Mouse (Mus musculus) kidney, postnatal 4 days (tissue): ENCODE results near the gene C530008M17Rik.

Source experiments
- DNase-seq, 2 experiments: peaks; one replicate each; pipeline ENCODE4 v3.0.0; 2021; ENCODE audit warnings: mixed read lengths in 2 of 2

C530008M17Rik gene

GRCm38 (mm10) chr5:76665421-76665820, 9.1 kb downstream of the C530008M17Rik start:
- peak in 1 of 2 experiments; percentile 16 for DNase-seq

GRCm38 (mm10) chr5:76666026-76666756, 9.9 kb downstream of the C530008M17Rik start:
- DNase-seq, result no peak

- DNase-seq, result no peak
Observed at GRCm38 (mm10) chr5:76668118-76668517, 11.8 kb downstream of the C530008M17Rik start.

- DNase-seq, result no peak
Observed at GRCm38 (mm10) chr5:76668547-76668946, 12.2 kb downstream of the C530008M17Rik start.

- no peak for DNase-seq
Observed at GRCm38 (mm10) chr5:76670183-76670582, 13.9 kb downstream of the C530008M17Rik start.

- no peak for DNase-seq
Observed at GRCm38 (mm10) chr5:76674022-76674653, 17.8 kb downstream of the C530008M17Rik start.

- no peak for DNase-seq
Observed at GRCm38 (mm10) chr5:76675369-76675768, 19.1 kb downstream of the C530008M17Rik start.

GRCm38 (mm10) chr5:76680959-76681358, 24.6 kb downstream of the C530008M17Rik start:
- no peak for DNase-seq

- no peak for DNase-seq
Observed at GRCm38 (mm10) chr5:76681895-76682656, 25.8 kb downstream of the C530008M17Rik start.

GRCm38 (mm10) chr5:76683455-76683854, 27.1 kb downstream of the C530008M17Rik start:
- DNase-seq, result no peak

- no peak for DNase-seq
Observed at GRCm38 (mm10) chr5:76684658-76685605, 28.6 kb downstream of the C530008M17Rik start.

- no peak for DNase-seq
Observed at GRCm38 (mm10) chr5:76687961-76688600, 31.8 kb downstream of the C530008M17Rik start.

- DNase-seq, result no peak
Observed at GRCm38 (mm10) chr5:76688643-76689042, 32.3 kb downstream of the C530008M17Rik start.

- DNase-seq, result no peak
Observed at GRCm38 (mm10) chr5:76690177-76690593, 33.9 kb downstream of the C530008M17Rik start.

GRCm38 (mm10) chr5:76691251-76691650, 34.9 kb downstream of the C530008M17Rik start:
- DNase-seq, result no peak

GRCm38 (mm10) chr5:76691706-76692424, 35.6 kb downstream of the C530008M17Rik start:
- no peak for DNase-seq

- no peak for DNase-seq
Observed at GRCm38 (mm10) chr5:76697536-76697935, 41.2 kb downstream of the C530008M17Rik start.

- no peak for DNase-seq
Observed at GRCm38 (mm10) chr5:76698187-76698586, 41.9 kb downstream of the C530008M17Rik start.

GRCm38 (mm10) chr5:76701127-76701853, 45.0 kb downstream of the C530008M17Rik start:
- no peak for DNase-seq

GRCm38 (mm10) chr5:76702104-76702503, 45.8 kb downstream of the C530008M17Rik start:
- DNase-seq, result no peak
